Mouse (Mus musculus) heart, postnatal 10 days (tissue): Measurements from ENCODE around the gene Dhx30. TPM values are rescaled to one million over a fixed set of nuclear protein-coding genes. Genes with fewer than 3 reads are reported as not detected.

Experiments
- DNase-seq, 2 experiments: peaks; one replicate each; pipeline ENCODE4 v3.0.0; 2021
- intact Hi-C: fragments of 180-260 bp; cut with DNase I; formaldehyde crosslinking; loops from one replicate; pipeline ENCODE4 v1.15.1; 2025
- total RNA-seq, 2 experiments: library from RNA; stranded (reverse); gene quantifications; 2 replicates each; pipeline ENCODE4 v1.2.3; 2021

Gene Dhx30
- total RNA-seq, 2 experiments from 2014 or later = 67.7 to 78.4 TPM

DNA sequence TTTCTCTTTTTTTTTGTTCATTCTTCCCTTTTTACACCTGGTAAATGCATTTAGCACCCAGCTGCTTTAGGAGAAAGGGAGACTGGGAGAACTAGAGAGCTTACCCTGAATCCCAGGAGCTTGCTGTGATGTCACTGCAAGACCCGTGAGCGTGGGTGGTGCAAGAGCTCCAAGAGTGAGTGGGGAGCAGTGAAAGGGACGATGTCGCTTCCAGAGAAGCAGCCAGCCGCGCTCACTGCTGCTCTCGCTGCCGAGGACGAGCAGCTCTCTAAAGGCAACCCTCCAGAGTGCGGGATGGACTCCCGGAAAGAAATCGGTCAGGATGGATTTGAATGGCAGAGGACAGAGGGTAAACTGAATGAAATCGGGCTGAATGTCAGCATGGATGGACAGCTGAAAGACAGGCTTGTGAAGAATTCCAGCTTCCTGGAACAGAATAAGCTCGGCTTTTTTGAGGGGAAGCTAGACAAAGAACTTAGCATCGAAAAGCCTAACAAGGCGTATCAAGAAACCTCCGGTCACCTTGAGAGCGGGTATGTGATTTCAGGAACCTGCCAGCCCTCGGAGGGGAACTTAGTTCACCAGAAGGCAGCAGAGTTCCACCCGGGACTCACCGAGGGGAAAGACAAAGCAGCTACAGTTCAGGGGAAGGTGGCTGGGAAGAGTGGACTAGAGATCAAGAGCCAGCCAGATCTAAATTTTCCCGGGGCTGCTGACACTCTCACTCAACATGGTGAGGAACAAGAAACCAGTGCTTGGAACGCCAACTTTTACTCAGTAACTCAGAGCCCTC is 65.6 kb downstream of the Dhx30 start:
- DNase-seq = peak; percentile 31 to 43
- intact Hi-C loops = no loop called here

DNA sequence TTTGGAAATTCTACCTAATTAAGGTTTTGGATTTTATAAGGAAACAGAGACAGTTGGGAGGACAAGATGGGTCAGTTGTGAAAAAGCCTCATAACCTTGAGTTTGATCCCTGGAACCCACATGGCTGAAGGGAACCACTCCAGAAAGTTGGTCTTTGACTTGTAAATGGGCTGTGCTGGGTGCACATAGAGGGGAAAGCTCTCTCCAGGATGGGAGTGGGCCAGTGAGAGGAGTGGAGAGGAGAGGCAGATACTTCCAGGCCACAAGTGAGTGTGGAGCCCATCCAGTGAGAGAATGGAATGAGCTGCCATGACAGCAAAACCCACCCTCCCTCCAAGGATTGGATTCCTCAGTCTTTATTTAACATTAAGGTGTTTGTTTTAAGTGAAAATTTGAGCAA is 66.4 kb downstream of the Dhx30 start:
- intact Hi-C loops = no loop called here
- no peak for DNase-seq

DNA sequence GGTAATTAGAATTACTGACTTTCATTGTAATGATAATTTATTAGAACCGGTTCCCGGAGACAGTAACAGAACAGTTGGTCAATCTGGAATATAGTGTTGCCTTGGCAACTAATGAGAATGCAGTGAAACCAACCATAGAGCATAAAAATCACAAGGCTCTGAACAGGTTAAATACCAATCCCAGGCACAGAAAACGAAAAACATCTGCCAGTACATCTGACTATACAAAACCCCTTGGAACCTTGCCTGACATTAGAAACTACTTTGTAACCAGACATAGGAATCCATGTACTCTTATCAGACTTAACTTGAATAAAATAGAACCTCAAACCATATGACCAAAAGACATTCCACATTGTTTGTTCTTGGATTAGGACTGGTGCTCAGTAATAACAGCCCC is 69.8 kb downstream of the Dhx30 start:
- intact Hi-C loops = no loop called here
- no peak for DNase-seq

DNA sequence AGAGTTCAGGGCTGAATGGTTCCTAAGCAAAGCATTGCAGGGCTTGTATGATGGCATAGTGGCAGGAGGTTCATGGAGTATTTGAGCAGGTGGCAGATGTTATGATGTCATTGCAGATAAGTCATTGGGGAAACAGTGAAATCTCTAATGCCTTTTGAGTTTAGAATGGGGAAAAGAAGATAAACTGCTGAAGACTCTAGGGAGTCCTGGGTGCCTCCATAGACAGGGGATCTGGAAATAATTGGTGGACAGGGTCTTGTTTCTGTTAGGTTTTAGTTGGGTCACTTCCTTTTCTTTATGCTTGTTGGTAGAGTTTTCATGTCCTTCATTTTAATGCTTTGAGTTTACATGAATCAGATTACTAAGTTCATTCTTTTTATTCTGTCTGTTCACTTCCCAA is 70.4 kb downstream of the Dhx30 start:
- intact Hi-C loops = no loop called here
- no peak for DNase-seq

DNA sequence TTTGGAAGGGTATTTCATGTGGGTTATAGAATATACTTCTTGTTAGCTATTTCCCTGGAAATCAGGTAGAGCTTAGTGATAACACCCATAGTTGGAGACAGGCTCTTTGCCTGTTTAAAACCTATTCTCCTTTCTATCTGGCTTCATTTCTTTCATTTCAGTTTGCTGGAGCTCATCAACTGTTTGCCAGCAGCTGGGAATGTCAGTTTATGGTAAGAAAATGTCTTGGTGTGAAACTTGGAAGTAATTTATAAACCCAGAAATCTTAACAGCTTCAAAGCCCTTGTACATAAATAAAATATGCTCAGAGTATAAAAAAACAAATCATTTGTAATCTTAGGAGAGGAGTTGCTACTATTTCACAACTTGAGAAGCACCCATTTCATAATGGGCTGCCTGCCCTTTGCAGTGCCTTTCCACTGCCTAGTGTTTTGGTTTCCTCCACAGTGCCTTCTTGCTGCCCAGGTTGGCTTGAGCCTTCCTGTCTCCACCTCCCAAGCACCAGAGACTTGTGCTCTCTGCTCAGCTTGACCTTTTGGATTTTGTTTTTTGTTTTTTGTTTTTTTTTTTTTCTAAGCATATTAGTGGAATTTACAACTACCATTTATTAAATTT is 71.8 kb downstream of the Dhx30 start:
- DNase-seq = no peak
- intact Hi-C loops = no loop called here

DNA sequence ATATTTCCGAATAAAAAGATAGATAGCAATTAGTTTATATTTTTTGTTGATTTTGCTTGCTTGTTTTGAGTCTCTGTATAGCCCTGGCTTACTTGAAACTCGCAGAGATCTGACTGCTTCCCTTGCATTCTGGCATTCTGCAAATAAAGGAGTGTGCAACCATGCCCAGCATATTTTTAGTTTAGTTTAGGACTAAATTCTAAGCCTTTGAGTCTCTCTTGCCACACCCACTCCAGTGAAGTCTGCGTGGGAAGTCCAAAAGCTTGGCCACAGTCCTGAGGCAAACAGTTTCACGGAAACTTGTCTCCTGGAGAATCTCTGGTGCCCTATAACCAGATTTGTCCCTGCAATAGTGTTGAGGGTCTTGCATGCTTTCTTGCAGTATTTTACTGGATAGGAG is 73.3 kb downstream of the Dhx30 start:
- intact Hi-C loops = no loop called here
- no peak for DNase-seq

- no peak for DNase-seq
- intact Hi-C loops = no loop called here
Measured at GRCm38 (mm10) chr9:110038485-110038884, 79.1 kb downstream of the Dhx30 start.

DNA sequence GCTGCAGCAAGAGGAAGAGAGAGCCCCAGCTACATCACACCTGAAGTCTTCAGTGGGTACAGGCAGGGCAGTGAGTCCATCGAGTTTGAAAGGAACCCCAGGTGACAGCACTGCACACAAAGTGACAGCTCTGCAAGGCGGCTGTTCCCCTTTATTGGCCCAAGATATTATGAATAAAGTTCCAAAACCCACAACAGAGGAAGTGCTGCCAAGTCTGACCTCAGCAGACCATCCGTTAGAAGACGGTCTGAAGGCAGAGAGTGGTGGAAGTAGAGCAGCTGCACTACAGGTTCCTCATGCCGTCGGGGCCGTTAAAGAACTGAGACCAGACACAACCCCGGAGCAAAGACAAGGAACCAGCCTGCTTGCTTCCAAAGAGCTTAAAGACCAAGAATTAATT is 79.7 kb downstream of the Dhx30 start:
- intact Hi-C loops = no loop called here
- DNase-seq = peak in 1 of 2 experiments; percentile 17

DNA sequence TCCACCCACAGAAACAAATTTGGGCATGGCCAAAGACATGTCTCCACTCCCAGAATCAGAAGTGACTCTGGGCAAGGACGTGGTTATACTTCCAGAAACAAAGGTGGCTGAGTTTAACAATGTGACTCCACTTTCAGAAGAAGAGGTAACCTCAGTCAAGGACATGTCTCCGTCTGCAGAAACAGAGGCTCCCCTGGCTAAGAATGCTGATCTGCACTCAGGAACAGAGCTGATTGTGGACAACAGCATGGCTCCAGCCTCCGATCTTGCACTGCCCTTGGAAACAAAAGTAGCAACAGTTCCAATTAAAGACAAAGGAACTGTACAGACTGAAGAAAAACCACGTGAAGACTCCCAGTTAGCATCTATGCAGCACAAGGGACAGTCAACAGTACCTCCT is 82.5 kb downstream of the Dhx30 start:
- intact Hi-C loops = no loop called here
- DNase-seq = no peak

Other genes with a start within 250 kb of the Dhx30 start
- gene Cdc25a, start 242.3 kb downstream of the Dhx30 start, total RNA-seq = 1 to 10 TPM; 7.1 to 9.4 TPM
- gene Map4, start 186.4 kb downstream of the Dhx30 start, total RNA-seq = 100 to 1,000 TPM; 294 to 310 TPM
- 10 to 100 TPM; 42.1 to 47.5 TPM for gene Smarcc1, start 122 bp downstream of the Dhx30 start, total RNA-seq
- under 1 TPM; 0.43 to 0.55 TPM for gene Cspg5, start 126.0 kb upstream of the Dhx30 start, total RNA-seq
- gene Elp6, start 187.3 kb upstream of the Dhx30 start, total RNA-seq = 1 to 10 TPM; 4.5 to 4.7 TPM
- gene Scap, start 215.5 kb upstream of the Dhx30 start, total RNA-seq = 10 to 100 TPM; 31.3 to 32.1 TPM